Mouse (Mus musculus) layer of hippocampus, adult 6 months (tissue): ENCODE measurements around the gene Tmem89. TPM values are rescaled to one million over a fixed set of nuclear protein-coding genes. Genes with fewer than 3 reads are reported as not detected.

Source experiments
- long read RNA-seq, 2 experiments: library from polyadenylated mRNA; unstranded; transcript quantifications; one replicate each; pipeline ENCODE4 v2.0.0; 2019 to 2020
- polyA plus RNA-seq: library from polyadenylated mRNA; unstranded; fragments of <200 nt; fragmentation: Nextera tagmentation; gene quantifications from 2 replicates; pipeline ENCODE4 v1.2.3, GENCODE M21; 2021

Tmem89 gene
- polyA plus RNA-seq, result 1.0 and 2.9 TPM in 2 replicates
- long read RNA-seq, experiment 1, result 0 reads
- long read RNA-seq, experiment 2, result 0 reads

DNA sequence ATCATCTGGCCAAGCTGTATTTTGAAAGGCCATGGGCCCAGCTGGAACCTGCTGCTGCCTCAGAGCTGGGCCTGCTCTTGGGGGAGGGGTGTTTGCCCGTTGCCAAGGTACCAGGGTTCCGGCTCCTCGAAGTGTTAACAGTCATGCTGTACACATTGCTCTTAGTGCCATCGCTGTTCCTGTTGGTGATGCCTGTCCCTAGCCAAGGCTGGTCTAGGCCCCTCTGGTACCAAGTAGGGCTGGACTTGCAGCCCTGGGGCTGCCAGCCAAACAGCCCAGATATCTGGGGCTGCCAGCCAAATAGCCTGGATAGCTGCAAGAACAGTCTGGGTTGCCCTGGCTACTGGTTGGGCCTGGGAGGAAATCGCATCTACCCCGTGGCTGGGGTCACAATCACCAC is at the start of gene Tmem89:
Tmem89 (plus strand) TSS at position 129 of the 400 bp plus-strand sequence.

DNA sequence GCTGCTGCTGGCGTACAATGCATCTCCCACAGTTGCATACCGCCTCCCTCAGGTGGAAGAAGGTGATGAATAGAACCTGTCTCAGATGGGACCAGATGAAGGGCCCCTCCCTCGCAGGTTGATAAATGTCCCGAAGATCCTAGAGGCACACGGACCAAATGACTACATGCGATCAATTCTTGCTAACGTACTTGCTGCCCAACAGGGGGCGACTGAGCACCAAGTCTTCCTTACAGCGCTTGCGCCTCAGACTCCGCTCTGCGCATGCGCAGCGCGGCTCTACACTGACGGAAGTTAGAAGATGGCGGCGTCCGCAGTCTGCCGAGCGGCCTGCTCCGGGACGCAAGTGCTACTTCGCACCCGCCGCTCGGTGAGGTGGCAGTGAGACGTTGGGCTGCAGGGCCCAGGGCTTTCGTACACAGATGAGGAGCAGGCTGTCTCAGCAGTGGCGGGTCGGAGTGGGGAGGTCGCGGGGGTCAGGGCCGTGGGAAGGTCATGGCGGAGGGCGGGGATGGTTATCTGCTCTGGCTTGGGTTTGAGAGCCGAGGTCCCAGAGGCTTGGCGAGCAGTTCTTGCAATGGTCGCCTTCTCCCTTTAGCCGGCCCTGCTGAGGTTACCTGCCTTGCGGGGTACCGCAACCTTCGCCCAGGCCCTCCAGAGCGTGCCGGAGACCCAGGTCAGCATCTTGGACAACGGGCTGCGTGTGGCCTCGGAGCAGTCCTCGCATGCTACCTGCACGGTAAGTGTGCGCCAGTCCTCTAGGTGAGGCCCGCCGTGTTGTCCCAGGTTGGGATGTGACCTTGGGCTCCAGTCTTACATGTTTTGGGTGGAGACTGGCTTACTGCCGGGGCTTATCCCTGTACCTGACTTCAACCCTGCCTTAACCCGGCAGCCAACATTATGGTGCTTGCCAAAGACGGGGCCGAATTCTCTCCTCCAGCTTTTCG is 22.3 kb downstream of the Tmem89 start, which contains the start of gene Uqcrc1:
Uqcrc1 (plus strand) TSS at position 216 of the 947 bp plus-strand sequence.

DNA sequence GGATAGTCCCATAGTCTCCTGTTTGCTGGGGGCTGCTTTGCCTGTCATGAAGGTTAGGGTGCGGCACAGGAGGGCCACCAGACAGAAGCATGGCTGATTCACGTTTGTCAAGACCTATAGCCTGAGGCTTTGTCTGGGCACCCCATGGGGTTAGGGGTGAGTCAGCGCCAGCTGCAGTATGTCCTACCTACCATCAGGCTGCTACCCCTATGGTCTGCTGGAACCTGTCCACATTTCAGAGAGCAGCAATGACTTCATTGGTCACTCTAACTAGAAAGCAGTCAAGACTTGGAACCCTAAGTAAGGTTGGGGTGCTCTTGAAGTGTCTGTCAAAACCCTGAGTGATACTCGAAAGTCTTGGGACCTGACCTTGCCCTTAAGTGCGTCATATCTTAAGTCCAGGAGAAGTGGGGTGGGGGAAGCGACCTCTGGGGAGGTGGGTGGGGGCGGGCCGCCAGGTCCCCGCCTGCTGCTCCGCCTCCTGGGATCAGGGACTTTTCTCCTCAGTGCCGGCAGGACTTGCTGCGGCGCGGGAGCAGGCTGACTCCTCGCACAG is 38.7 kb downstream of the Tmem89 start, which contains the start of gene Col7a1:
Col7a1 (plus strand) TSS at position 506 of the 556 bp plus-strand sequence.

Other genes starting within 250 kb of the Tmem89 start
- 5.7 and 6.8 TPM in 2 replicates for gene Prkar2a, start 225.3 kb upstream of the Tmem89 start, polyA plus RNA-seq
- gene Ip6k2, start 130.8 kb upstream of the Tmem89 start, polyA plus RNA-seq, result 31.9 and 32.7 TPM in 2 replicates
- gene Nckipsd, start 106.3 kb upstream of the Tmem89 start, polyA plus RNA-seq, result 45.0 and 53.8 TPM in 2 replicates
- 1.8 and 3.7 TPM in 2 replicates for gene Celsr3, start 88.3 kb upstream of the Tmem89 start, polyA plus RNA-seq
- gene Slc26a6, start 61.3 kb upstream of the Tmem89 start, polyA plus RNA-seq, result 9.3 and 12.2 TPM in 2 replicates
- 652 and 670 TPM in 2 replicates for gene Uqcrc1, start 22.0 kb downstream of the Tmem89 start, polyA plus RNA-seq
- not detected in 2 replicates for gene Col7a1, start 39.0 kb downstream of the Tmem89 start, polyA plus RNA-seq
- not detected in 2 replicates for gene Ucn2, start 71.4 kb downstream of the Tmem89 start, polyA plus RNA-seq
- 4.7 and 5.6 TPM in 2 replicates for gene Pfkfb4, start 77.2 kb downstream of the Tmem89 start, polyA plus RNA-seq
- gene Shisa5, start 123.9 kb downstream of the Tmem89 start, polyA plus RNA-seq, result 119 and 124 TPM in 2 replicates
- gene Trex1, start 145.1 kb downstream of the Tmem89 start, polyA plus RNA-seq, result 12.0 and 12.5 TPM in 2 replicates
- gene Atrip, start 159.5 kb downstream of the Tmem89 start, polyA plus RNA-seq, result 19.7 and 20.0 TPM in 2 replicates
- 3.6 and 4.4 TPM in 2 replicates for gene Ccdc51, start 167.9 kb downstream of the Tmem89 start, polyA plus RNA-seq
- gene Tma7, start 168.0 kb downstream of the Tmem89 start, polyA plus RNA-seq, result 619 and 702 TPM in 2 replicates
- 15.1 and 22.6 TPM in 2 replicates for gene Plxnb1, start 180.8 kb downstream of the Tmem89 start, polyA plus RNA-seq
- gene Fbxw21, start 247.4 kb downstream of the Tmem89 start, polyA plus RNA-seq, result not detected in 2 replicates